Mouse (Mus musculus) bone marrow macrophage, adult 2 months (primary cell): ENCODE data around the gene Cdkn3. TPM values are rescaled to one million over a fixed set of nuclear protein-coding genes. Genes with fewer than 3 reads are reported as not detected.
A peak's percentile ranks its signal among the peaks of the same experiment; 100 is the strongest.
"Not testable (repeated sequence)": the region's sequence is repeated elsewhere in the genome, so short reads cannot be mapped to it uniquely, and the experiment has no call there.

Experiments
- H3K27ac ChIP-seq: 2 replicates; pipeline ENCODE4 v1.5.1; 2012; ENCODE audit warnings: low read depth, low read length; ENCODE audit not compliant: insufficient read depth
- H3K4me1 ChIP-seq: 2 replicates; pipeline ENCODE4 v1.6.1; 2012; ENCODE audit warnings: low read length; ENCODE audit not compliant: control insufficient read depth, insufficient read depth
- H3K4me3 ChIP-seq: 2 replicates; pipeline ENCODE4 v1.5.1; 2012; ENCODE audit warnings: mild to moderate bottlenecking, low read length, moderate library complexity; ENCODE audit not compliant: insufficient read depth
- CTCF ChIP-seq: IDR thresholded peaks from 2 replicates; pipeline ENCODE4 v1.5.1; 2012; ENCODE audit warnings: low read depth, mild to moderate bottlenecking, low read length, moderate library complexity
- POLR2A ChIP-seq: IDR thresholded peaks from 2 replicates; pipeline ENCODE4 v1.6.1; 2012; ENCODE audit warnings: mild to moderate bottlenecking, low read depth, low read length, borderline replicate concordance
- polyA plus RNA-seq: library from polyadenylated mRNA; stranded (reverse); fragments of >200 nt; gene quantifications from 2 replicates; pipeline ENCODE4 v1.2.4, GENCODE M21; 2012; ENCODE audit not compliant: missing spikeins, insufficient read depth, insufficient read length

Cdkn3 gene
- polyA plus RNA-seq = 25.0 and 26.6 TPM in 2 replicates

- H3K4me3 ChIP-seq = peak within 1 kb of the TSS; percentile 78
- TF ChIP-seq CTCF (no peak), POLR2A (no peak)
- H3K4me1 ChIP-seq = peaks cover 6% of the 10 kb centered on the region
- no peak within 1 kb of the TSS for H3K27ac ChIP-seq
Measured at GRCm38 (mm10) chr14:46760355-46761029, at the start of gene Cdkn3. TSS of gene Cdkn3 (plus strand) at chr14:46760541.

- Histone ChIP-seq H3K4me1 (no peaks in the 10 kb centered on the region), H3K4me3 (no peak overlapping the region), H3K27ac (no peak overlapping the region)
- TF ChIP-seq POLR2A = no peak
- TF ChIP-seq CTCF = no peak
Measured at GRCm38 (mm10) chr14:46718483-46718922, 41.8 kb upstream of the Cdkn3 start.

- TF ChIP-seq CTCF (no peak), POLR2A (no peak)
- H3K4me1 ChIP-seq = no peaks in the 10 kb centered on the region
Measured at GRCm38 (mm10) chr14:46722031-46722430, 38.3 kb upstream of the Cdkn3 start.

GRCm38 (mm10) chr14:46723828-46724227, 36.5 kb upstream of the Cdkn3 start:
- no peaks in the 10 kb centered on the region for H3K4me1 ChIP-seq
- H3K4me3 ChIP-seq = no peak overlapping the region
- H3K27ac ChIP-seq = no peak overlapping the region
- TF ChIP-seq POLR2A (no peak), CTCF (no peak)

More at GRCm38 (mm10) chr14:46722031-46722430, 38.3 kb upstream of the Cdkn3 start:
- Histone ChIP-seq H3K4me3 (no peak overlapping the region), H3K27ac (no peak overlapping the region)

GRCm38 (mm10) chr14:46724941-46725340, 35.4 kb upstream of the Cdkn3 start:
- H3K4me1 ChIP-seq = no peaks in the 10 kb centered on the region
- no peak overlapping the region for H3K27ac ChIP-seq
- TF ChIP-seq POLR2A (no peak), CTCF (no peak)
- H3K4me3 ChIP-seq = no peak overlapping the region

GRCm38 (mm10) chr14:46725743-46726142, 34.6 kb upstream of the Cdkn3 start:
- TF ChIP-seq CTCF (0 out of 2 replicates have a peak, but pooled peaks have one; percentile 20), POLR2A (no peak)
- H3K4me3 ChIP-seq = no peak overlapping the region
- no peaks in the 10 kb centered on the region for H3K4me1 ChIP-seq
- H3K27ac ChIP-seq = no peak overlapping the region

- Histone ChIP-seq H3K4me3 (no peak overlapping the region), H3K4me1 (no peaks in the 10 kb centered on the region), H3K27ac (no peak overlapping the region)
- TF ChIP-seq POLR2A = no peak
- no peak for TF ChIP-seq CTCF
Measured at GRCm38 (mm10) chr14:46734262-46734661, 26.1 kb upstream of the Cdkn3 start.

- no peak overlapping the region for H3K4me3 ChIP-seq
- no peaks in the 10 kb centered on the region for H3K4me1 ChIP-seq
- TF ChIP-seq CTCF (no peak), POLR2A (no peak)
- no peak overlapping the region for H3K27ac ChIP-seq
Measured at GRCm38 (mm10) chr14:46734761-46735455, 25.4 kb upstream of the Cdkn3 start.

- Histone ChIP-seq H3K4me1 (no peaks in the 10 kb centered on the region), H3K27ac (no peak overlapping the region), H3K4me3 (no peak overlapping the region)
- TF ChIP-seq POLR2A = no peak
- TF ChIP-seq CTCF = no peak
Measured at GRCm38 (mm10) chr14:46736366-46736765, 24.0 kb upstream of the Cdkn3 start.

GRCm38 (mm10) chr14:46737346-46737745, 23.0 kb upstream of the Cdkn3 start:
- H3K27ac ChIP-seq, H3K4me3 ChIP-seq, H3K4me1 ChIP-seq: not testable (repeated sequence)
